Mouse (Mus musculus): Measurements from ENCODE around the gene Tnk1.

- TF ChIP-seq CTCF (IDR thresholded peaks at IDR 0.05), result no peak
- TF ChIP-seq EP300 (IDR thresholded peaks at IDR 0.05), result peak; percentile 42; the same call in 1 of the 2 replicates
These were observed 42.2 kb upstream of the Tnk1 start, which contains the start of the genes 2810408A11Rik and Neurl4 for GRCm38 (mm10) chr11:69900471-69901405.

Measured in lung, postnatal 0 days (tissue).